Mouse (Mus musculus): ENCODE results near the gene Rab42. TPM values are rescaled to one million over a fixed set of nuclear protein-coding genes. Genes with fewer than 3 reads are reported as not detected.
"Not testable (repeated sequence)": the region's sequence is repeated elsewhere in the genome, so short reads cannot be mapped to it uniquely, and the experiment has no call there.

The Rab42 gene
- total RNA-seq, 2 experiments from 2014 or later: not detected

GRCm38 (mm10) chr4:132326481-132326880, 23.3 kb upstream of the Rab42 start:
- ATAC-seq (replicated peaks; ENCODE audit: low FRiP score, low TSS enrichment, poor library complexity, severe bottlenecking): no peak

- ATAC-seq (replicated peaks; ENCODE audit: low FRiP score, low TSS enrichment, poor library complexity, severe bottlenecking): no peak
These were observed 12.5 kb upstream of the Rab42 start for GRCm38 (mm10) chr4:132315711-132316110.

GRCm38 (mm10) chr4:132312627-132313026, 9.4 kb upstream of the Rab42 start:
- ATAC-seq (replicated peaks; ENCODE audit: low FRiP score, low TSS enrichment, poor library complexity, severe bottlenecking): no peak

DNA sequence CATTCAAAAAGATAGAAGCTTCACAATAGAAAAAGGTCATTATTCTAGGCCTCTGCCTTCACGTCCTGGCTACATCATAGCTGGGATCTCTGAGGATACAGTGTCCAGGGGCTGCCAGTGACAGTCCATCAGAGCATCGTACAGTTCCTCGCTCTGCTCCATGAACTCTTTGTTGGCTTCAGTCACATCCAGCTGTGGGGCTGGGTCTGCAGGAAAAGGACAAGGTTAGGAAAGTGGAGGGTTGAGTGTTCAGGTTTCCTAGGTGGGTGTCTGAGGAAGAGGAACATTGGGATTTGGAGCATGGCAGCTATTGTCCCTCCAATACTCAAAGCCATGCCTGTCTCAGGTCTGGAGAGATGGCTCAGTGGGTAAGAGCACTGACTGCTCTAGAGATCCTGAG, 8.6 kb upstream of the Rab42 start:
- ATAC-seq (replicated peaks; ENCODE audit: low FRiP score, low TSS enrichment, poor library complexity, severe bottlenecking): no peak

DNA sequence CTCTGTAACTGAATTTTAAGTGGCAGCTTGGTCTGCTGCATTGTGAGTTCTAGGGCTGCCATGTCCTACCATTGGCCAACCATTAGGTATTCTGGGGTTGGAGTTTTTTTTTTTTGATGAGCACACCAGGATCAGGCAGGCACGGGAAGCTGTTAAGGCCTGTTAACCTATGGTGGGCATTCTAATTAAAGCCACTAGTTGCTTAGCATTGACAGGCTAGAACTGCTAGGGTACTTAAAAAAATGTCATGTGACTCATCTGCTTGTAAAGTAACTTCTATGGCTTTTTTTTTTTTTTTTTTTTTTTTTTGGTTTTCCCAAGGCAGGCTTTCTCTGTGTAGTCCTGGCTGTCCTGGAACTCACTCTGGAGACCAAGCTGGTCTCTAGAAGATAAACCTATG, 8.0 kb upstream of the Rab42 start:
- ATAC-seq (replicated peaks; ENCODE audit: low FRiP score, low TSS enrichment, poor library complexity, severe bottlenecking): no peak

GRCm38 (mm10) chr4:132309849-132310472, 6.8 kb upstream of the Rab42 start:
- peak; percentile 37 for ATAC-seq (replicated peaks; ENCODE audit: low FRiP score, low TSS enrichment, poor library complexity, severe bottlenecking)

DNA sequence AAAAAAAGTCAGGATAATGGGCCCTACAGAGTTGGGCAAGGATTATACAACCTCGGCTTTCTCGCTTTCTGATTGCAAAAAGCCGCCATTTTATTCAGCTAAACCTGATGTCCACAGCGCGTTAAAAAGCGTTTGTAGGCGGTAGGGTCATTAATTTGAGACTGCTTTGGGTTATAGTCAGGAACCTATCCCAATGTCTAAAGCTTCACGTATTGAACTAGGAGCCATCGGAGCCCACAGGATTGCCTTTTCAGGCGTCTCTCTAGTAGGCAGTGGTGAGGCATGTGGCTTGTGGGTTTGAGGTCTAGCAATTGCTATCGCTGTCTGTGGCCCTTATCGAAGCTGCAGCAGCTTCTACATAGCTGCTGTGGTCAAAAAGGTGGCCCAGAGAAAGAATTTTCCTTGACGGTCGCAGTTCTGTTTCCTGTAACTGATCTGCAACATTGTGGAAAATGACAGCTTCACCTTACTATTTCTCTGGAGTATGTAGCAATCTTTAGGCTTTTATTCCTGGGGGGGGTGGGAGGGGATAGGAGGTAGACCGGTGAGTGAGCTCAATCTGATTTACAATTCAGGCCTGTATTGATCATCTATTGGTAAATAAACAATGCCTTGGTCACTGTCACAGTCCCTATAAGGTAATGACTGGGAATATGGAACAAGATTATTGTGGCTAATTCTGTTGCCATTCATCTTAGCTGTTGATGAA, 6.1 kb upstream of the Rab42 start:
- ATAC-seq (replicated peaks; ENCODE audit: low FRiP score, low TSS enrichment, poor library complexity, severe bottlenecking): peak; percentile 39; the same call in 1 of the 2 replicates

DNA sequence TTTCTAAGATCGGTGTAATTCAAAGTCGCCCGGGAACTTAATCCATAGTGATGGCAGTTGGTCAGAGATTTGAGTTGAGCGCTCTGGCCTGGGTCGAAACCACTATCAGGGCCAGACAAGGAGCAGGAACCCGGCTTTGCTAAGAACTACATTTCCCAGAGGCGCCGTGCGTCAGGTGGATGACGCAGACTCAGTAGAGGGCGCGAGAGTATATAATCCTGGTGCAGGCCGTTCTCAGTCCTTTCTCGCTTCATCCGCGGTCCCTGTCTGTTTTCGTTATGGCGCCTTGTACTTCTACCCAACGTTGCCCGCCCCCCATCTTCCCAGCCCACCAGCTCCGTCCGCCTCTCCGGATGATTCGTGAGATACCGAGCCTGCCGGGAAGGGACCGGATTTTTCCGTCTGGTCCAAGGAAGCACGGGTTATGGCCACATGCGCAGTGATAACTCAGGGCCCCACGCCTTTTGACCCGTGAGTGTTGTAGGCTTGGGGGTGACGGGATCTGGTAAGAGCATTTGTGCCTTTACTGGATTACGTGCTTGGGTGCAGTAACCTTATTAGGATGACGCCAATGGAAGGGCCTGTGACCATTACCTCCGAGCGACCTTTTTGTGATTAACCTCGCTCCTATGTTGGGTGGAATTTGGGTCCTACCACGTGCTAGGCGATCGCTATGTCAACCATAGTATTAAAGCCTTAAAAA, 5.4 kb upstream of the Rab42 start:
- peak; percentile 76 for ATAC-seq (replicated peaks; ENCODE audit: low FRiP score, low TSS enrichment, poor library complexity, severe bottlenecking)

DNA sequence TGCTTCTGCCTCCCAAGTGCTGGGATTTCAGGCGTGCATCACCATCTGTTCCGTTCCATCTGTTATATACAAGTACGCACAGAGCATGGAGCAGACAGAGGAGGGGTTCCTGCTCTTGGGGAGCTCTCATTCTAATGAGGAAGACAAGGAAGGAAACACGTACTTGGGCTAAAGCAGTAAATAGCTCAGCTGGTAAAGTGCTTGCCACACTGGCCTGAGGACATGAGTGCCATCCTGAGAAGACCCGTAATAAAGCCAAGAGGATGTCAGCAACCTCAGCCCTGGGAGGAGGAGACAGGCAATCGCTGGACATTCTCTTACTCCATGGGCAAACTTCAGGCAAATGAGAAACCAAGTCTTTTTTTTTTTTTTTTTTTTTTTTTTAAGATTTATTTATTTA, 2.8 kb upstream of the Rab42 start:
- no peak for ATAC-seq (replicated peaks; ENCODE audit: low FRiP score, low TSS enrichment, poor library complexity, severe bottlenecking)

GRCm38 (mm10) chr4:132305276-132305675, 2.1 kb upstream of the Rab42 start:
- ATAC-seq (replicated peaks; ENCODE audit: low FRiP score, low TSS enrichment, poor library complexity, severe bottlenecking): peak; percentile 35

DNA sequence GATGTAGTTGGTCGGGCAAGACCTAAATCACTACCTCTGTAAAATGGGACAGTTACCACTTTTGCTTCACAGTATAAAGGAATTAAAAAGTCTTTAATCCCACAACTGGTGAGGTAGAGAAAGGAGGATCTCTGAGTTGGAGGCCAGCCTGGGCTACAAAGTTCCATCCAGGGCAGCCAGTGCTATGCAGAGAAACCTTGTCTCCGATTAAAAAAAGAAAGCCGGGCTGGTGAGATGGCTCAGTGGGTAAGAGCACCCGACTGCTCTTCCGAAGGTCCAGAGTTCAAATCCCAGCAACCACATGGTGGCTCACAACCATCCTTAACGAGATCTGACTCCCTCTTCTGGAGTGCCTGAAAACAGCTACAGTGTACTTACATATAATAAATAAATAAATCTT, 299 bp upstream of the Rab42 start:
- not testable (repeated sequence) for ATAC-seq (replicated peaks; ENCODE audit: low FRiP score, low TSS enrichment, poor library complexity, severe bottlenecking)

GRCm38 (mm10) chr4:132301965-132302938, 933 bp downstream of the Rab42 start:
- ATAC-seq (replicated peaks; ENCODE audit: low FRiP score, low TSS enrichment, poor library complexity, severe bottlenecking): 0 out of 2 replicates have a peak, but pooled peaks have one; percentile 5

DNA sequence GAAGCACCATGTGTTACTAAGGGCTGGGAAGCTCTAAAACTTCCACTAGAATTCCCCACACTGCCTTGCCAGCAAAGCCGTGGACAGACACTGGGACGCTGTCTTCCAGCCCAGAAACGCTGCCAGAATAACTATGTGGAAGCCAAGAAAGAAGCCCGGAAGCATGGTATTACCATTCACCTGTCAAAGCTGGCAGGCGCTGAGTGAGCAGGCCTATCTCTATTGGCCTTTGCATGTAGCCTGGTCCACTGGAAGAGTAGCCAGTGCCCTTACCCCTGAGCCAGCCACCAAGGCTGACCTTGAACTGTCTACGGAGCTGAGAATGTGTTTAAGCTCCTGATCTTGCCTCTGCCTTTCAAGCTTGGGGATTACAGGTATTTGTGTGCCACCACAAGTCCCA, 1.7 kb downstream of the Rab42 start:
- ATAC-seq (replicated peaks; ENCODE audit: low FRiP score, low TSS enrichment, poor library complexity, severe bottlenecking): no peak

GRCm38 (mm10) chr4:132299849-132300248, 3.3 kb downstream of the Rab42 start:
- ATAC-seq (replicated peaks; ENCODE audit: low FRiP score, low TSS enrichment, poor library complexity, severe bottlenecking): no peak

DNA sequence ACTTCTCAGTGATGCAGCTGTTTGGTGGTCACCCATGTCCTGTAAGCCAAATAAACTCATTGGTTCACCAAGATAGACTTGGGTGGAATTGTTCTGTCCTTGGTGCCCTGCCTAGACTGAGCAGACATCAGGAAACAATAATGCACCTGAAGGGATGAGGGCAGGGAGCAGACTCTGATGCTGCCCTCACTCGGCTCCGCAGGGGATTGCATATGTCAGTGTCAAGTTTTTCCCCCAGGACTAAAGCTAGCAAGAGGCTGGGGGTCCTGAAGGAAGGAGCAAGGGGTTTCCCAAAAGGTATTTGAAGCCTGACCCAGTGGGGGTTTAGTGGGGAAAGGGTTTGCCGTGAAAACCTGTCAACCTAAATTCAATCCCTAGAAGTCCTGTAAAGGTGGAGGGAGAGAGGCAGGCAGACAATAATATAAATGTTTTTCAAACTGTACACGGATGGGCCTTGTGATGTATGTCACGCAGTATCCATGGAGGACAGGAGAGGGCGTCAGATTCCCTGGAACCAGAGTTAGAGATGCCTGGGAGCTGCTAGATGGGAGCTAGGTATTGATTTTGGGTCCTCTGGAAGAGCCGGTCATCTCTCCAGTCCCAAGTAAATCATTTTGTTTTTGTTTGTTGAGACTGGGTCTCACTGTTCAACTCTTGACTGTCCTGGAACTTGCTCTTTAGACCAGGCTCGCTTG, 7.3 kb downstream of the Rab42 start:
- ATAC-seq (replicated peaks; ENCODE audit: low FRiP score, low TSS enrichment, poor library complexity, severe bottlenecking): no peak

GRCm38 (mm10) chr4:132293682-132294240, 9.4 kb downstream of the Rab42 start:
- no peak for ATAC-seq (replicated peaks; ENCODE audit: low FRiP score, low TSS enrichment, poor library complexity, severe bottlenecking)

GRCm38 (mm10) chr4:132292988-132293387, 10.2 kb downstream of the Rab42 start:
- ATAC-seq (replicated peaks; ENCODE audit: low FRiP score, low TSS enrichment, poor library complexity, severe bottlenecking): no peak

DNA sequence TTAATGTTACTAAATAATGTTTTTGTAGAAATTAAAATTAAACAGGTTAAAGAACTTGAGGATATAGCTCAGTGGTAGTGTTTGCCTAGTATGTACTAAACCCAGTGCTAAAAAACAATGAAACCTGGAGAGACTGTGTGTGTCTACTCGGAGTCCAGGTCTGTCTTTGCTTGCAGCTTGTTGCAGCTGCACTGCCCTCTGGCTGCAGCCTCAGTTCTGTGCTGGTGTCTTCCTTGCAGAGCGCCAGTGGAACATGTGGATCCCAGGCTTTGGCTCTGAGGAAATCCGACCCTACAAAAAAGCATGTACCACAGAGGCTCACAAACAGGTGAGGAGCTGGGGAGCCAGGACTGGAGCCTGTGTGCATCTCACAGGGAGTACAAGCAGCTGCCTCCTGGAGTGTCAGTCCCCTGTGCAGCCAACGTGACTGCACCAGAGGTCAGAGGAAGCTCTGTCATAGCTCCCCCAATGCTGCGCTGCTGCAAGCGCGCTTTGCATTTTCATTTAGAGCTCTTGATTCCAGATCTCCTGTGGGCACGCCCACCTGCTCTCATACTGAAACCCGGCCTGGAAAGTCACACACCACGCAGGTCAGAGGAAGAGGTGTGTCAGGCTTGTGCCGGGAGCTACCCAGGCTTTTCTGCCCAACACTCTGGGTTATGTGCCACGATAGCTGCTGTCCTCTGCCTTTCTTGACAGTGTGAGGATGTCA, 11.4 kb downstream of the Rab42 start:
- ATAC-seq (replicated peaks; ENCODE audit: low FRiP score, low TSS enrichment, poor library complexity, severe bottlenecking): no peak

All from megakaryocyte-erythroid progenitor cell, adult 5-6 weeks (primary cell).